ENCODE assay signal across 23 mouse cellular contexts in genomic region chr16:30936471-30936870, GRCm38 (mm10).
DNase-seq lines count a peak whose midpoint lies in the region; ATAC-seq and TF ChIP-seq lines count a peak whose summit lies in the region.
"Had no signal": no experiment of that assay in that cellular context is flagged by ENCODE, and none has a peak within 500 bp of the region (broad histone marks: within the 10 kb centered on the region; RNA-seq: fewer than 3 reads in every experiment).

No protein-coding gene starts in this region.

- TF ChIP-seq EP300 in ES-Bruce4 (IDR thresholded peaks at IDR 0.05; ENCODE audit: insufficient read depth, low read depth, low read length), result no peak
- no peak for TF ChIP-seq EP300 in stomach, postnatal 0 days (optimal IDR thresholded peaks at IDR 0.05)

- peak; percentile 23 for DNase-seq in embryo, embryonic 10 days (ENCODE audit: low spot score)
- no peak for DNase-seq in embryo, embryonic 10.5 days (ENCODE audit: low spot score)
- no peak for DNase-seq in heart, embryonic 10.5 days (ENCODE audit: low spot score)
- DNase-seq in stomach, postnatal 0 days (ENCODE audit: low spot score), result no peak
- DNase-seq in frontal cortex, postnatal 36 days (ENCODE audit: low spot score in 2 of 2), result no peak
- DNase-seq: adrenal gland, postnatal 14 days; B cell, adult 2 months; cerebellum, adult 11-12 months; cerebellum, adult 9-10 months; cerebellum, postnatal 25 days; forebrain, postnatal 0 days; gastrocnemius, postnatal 36 days; heart, adult 18-20 months; kidney, adult 11 months; kidney, adult 9 months had no signal

- ATAC-seq in heart, embryonic 12.5 days (ENCODE audit: insufficient number of reproducible peaks, low FRiP score), result no peak
- ATAC-seq in stomach, postnatal 0 days (ENCODE audit: low FRiP score, low TSS enrichment), result no peak
- ATAC-seq: CD4-positive, CD25-positive, alpha-beta regulatory T cell, adult 4 months; forebrain, embryonic 13.5 days; forebrain, postnatal 0 days; hindbrain, embryonic 16.5 days had no signal

- no peak for TF ChIP-seq CTCF in ES-Bruce4 (IDR thresholded peaks at IDR 0.05; ENCODE audit: low read depth, low read length)
- no peak for TF ChIP-seq CTCF in stomach, postnatal 0 days (IDR thresholded peaks at IDR 0.05; ENCODE audit: low read depth)

- no peak overlapping the region for H3K9ac ChIP-seq in heart, embryonic 12.5 days
- H3K9ac ChIP-seq in ES-Bruce4 (ENCODE audit: low read depth, poor library complexity, severe bottlenecking), result no peak overlapping the region
- H3K9ac ChIP-seq in stomach, postnatal 0 days (ENCODE audit: low read length), result no peak overlapping the region
- H3K9ac ChIP-seq: embryonic facial prominence, embryonic 12.5 days; forebrain, embryonic 13.5 days; forebrain, postnatal 0 days; hindbrain, embryonic 12.5 days had no signal

- no peak for TF ChIP-seq POLR2A in ES-Bruce4 (IDR thresholded peaks at IDR 0.05; ENCODE audit: insufficient read depth, low read length)

- H3K4me3 ChIP-seq in heart, embryonic 10.5 days, result no peak overlapping the region
- H3K4me3 ChIP-seq in heart, embryonic 12.5 days, result no peak overlapping the region
- H3K4me3 ChIP-seq in ES-Bruce4 (ENCODE audit: low read depth, low read length), result no peak overlapping the region
- H3K4me3 ChIP-seq in stomach, postnatal 0 days (ENCODE audit: low read depth, low read length), result no peak overlapping the region
- H3K4me3 ChIP-seq: embryonic facial prominence, embryonic 12.5 days; forebrain, embryonic 13.5 days; hindbrain, embryonic 12.5 days had no signal

- no peaks in the 10 kb centered on the region for H3K9me3 ChIP-seq in heart, embryonic 10.5 days
- H3K9me3 ChIP-seq in heart, embryonic 12.5 days (replicated peaks), result no peaks in the 10 kb centered on the region
- H3K9me3 ChIP-seq in ES-Bruce4 (replicated peaks; ENCODE audit: control insufficient read depth, insufficient read depth, low read length, poor library complexity, severe bottlenecking), result no peaks in the 10 kb centered on the region
- no peaks in the 10 kb centered on the region for H3K9me3 ChIP-seq in stomach, postnatal 0 days (ENCODE audit: control insufficient read depth, low read length)
- H3K9me3 ChIP-seq: embryonic facial prominence, embryonic 12.5 days; forebrain, embryonic 13.5 days; hindbrain, embryonic 12.5 days had no signal

- H3K4me2 ChIP-seq in heart, embryonic 12.5 days, result no peak overlapping the region
- H3K4me2 ChIP-seq in stomach, postnatal 0 days (replicated peaks; ENCODE audit: low read depth), result no peak overlapping the region
- H3K4me2 ChIP-seq: embryonic facial prominence, embryonic 12.5 days; forebrain, embryonic 13.5 days; heart, embryonic 11.5 days; hindbrain, embryonic 12.5 days had no signal

- no peaks in the 10 kb centered on the region for H3K36me3 ChIP-seq in heart, embryonic 10.5 days
- H3K36me3 ChIP-seq in heart, embryonic 12.5 days, result no peaks in the 10 kb centered on the region
- no peaks in the 10 kb centered on the region for H3K36me3 ChIP-seq in ES-Bruce4 (ENCODE audit: control insufficient read depth, insufficient read depth, low read length, poor library complexity, severe bottlenecking)
- no peaks in the 10 kb centered on the region for H3K36me3 ChIP-seq in stomach, postnatal 0 days (ENCODE audit: control insufficient read depth, insufficient read depth, low read length)
- H3K36me3 ChIP-seq: embryonic facial prominence, embryonic 12.5 days; hindbrain, embryonic 12.5 days had no signal

- no peaks in the 10 kb centered on the region for H3K27me3 ChIP-seq in heart, embryonic 10.5 days (ENCODE audit: insufficient read depth, poor library complexity, severe bottlenecking)
- H3K27me3 ChIP-seq in heart, embryonic 12.5 days (replicated peaks), result no peaks in the 10 kb centered on the region
- H3K27me3 ChIP-seq in ES-Bruce4 (ENCODE audit: control insufficient read depth, insufficient read depth, low read length, poor library complexity, severe bottlenecking), result no peaks in the 10 kb centered on the region
- H3K27me3 ChIP-seq in stomach, postnatal 0 days (ENCODE audit: control insufficient read depth, insufficient read depth, low read length), result no peaks in the 10 kb centered on the region
- H3K27me3 ChIP-seq: embryonic facial prominence, embryonic 12.5 days; forebrain, embryonic 13.5 days had no signal

- 0 out of 2 replicates have a peak overlapping the region, but pooled peaks have one; percentile 17 for H3K27ac ChIP-seq in heart, embryonic 10.5 days
- H3K27ac ChIP-seq in heart, embryonic 12.5 days (ENCODE audit: poor library complexity, severe bottlenecking), result no peak overlapping the region
- H3K27ac ChIP-seq in ES-Bruce4 (ENCODE audit: insufficient read depth, low read length), result peak overlapping the region; percentile 10; the same call in 1 of the 2 replicates
- no peak overlapping the region for H3K27ac ChIP-seq in stomach, postnatal 0 days (replicated peaks)
- H3K27ac ChIP-seq: embryonic facial prominence, embryonic 12.5 days; forebrain, embryonic 13.5 days; hindbrain, embryonic 12.5 days had no signal

- 43% methylated on average over 6 of the region's 6 CpGs for WGBS in heart, embryonic 10.5 days
- 46% methylated on average over 6 of the region's 6 CpGs for WGBS in heart, embryonic 12.5 days
- WGBS in stomach, postnatal 0 days, result 60% methylated on average over 6 of the region's 6 CpGs

- peaks cover 31% of the 10 kb centered on the region for H3K4me1 ChIP-seq in heart, embryonic 10.5 days
- peaks cover 11% of the 10 kb centered on the region for H3K4me1 ChIP-seq in heart, embryonic 12.5 days (replicated peaks)
- H3K4me1 ChIP-seq in ES-Bruce4 (ENCODE audit: control insufficient read depth, insufficient read depth, low read length), result peaks cover 16% of the 10 kb centered on the region
- H3K4me1 ChIP-seq in stomach, postnatal 0 days (replicated peaks; ENCODE audit: control insufficient read depth, insufficient read depth), result no peaks in the 10 kb centered on the region

Comparison
In these comparisons a context has a peak if more than half of its experiments do, and no peak if none do; other contexts are left out.
1. H3K27ac ChIP-seq: peak in heart, embryonic 10.5 days (single experiment) and ES-Bruce4 (single experiment); none in heart, embryonic 12.5 days (single experiment) and stomach, postnatal 0 days (single experiment).